Mouse (Mus musculus) myocyte (in vitro differentiated cells): Measurements from ENCODE around the gene Ltbp3.

ENCODE experiments used
- MYOD1 ChIP-seq, 3 experiments: IDR thresholded peaks; one replicate each; pipeline ENCODE4 v1.6.1; 2011; ENCODE audit warnings: control low read depth in 2 of 3, low read depth in 2 of 3, mild to moderate bottlenecking in 2 of 3, moderate library complexity in 1 of 3; ENCODE audit not compliant: insufficient read length in 2 of 3, control insufficient read depth in 1 of 3
- POLR2A ChIP-seq: IDR thresholded peaks from one replicate; pipeline ENCODE4 v1.6.1; 2011; ENCODE audit warnings: low read depth, mild to moderate bottlenecking, control low read depth, moderate library complexity; ENCODE audit not compliant: insufficient read length

- TF ChIP-seq MYOD1 (IDR thresholded peaks at IDR 0.05; ENCODE audit: control insufficient read depth in 1 of 3, insufficient read length in 2 of 3, low read depth in 2 of 3) (no peak), POLR2A (no peak)
Observed at GRCm38 (mm10) chr19:5710581-5710980, 30.1 kb upstream of the Ltbp3 start.
